Mouse (Mus musculus) left cerebral cortex, postnatal 4 days (tissue): ENCODE results near the gene Mkks. TPM values are rescaled to one million over a fixed set of nuclear protein-coding genes. Genes with fewer than 3 reads are reported as not detected.
"Not testable (repeated sequence)": the region's sequence is repeated elsewhere in the genome, so short reads cannot be mapped to it uniquely, and the experiment has no call there.

Experiments
- DNase-seq: peaks from one replicate; pipeline ENCODE4 v3.0.0-alpha.2; 2022
- intact Hi-C: fragments of 180-260 bp; cut with DNase I; formaldehyde crosslinking; loops from one replicate; pipeline ENCODE4 v1.15.1; 2025
- total RNA-seq, 2 experiments: library from RNA; stranded (reverse); gene quantifications; 2 replicates each; pipeline ENCODE4 v1.2.3; 2021

The Mkks gene
- 10 to 100 TPM; 14.4 to 17.7 TPM for total RNA-seq

- intact Hi-C loops, result no loop called here
- peak; percentile 99 for DNase-seq
These were observed at the start of gene Mkks, which contains the start of the genes Slx4ip and AL731706.1 for GRCm38 (mm10) chr2:136891068-136891950. Gene Mkks (minus strand): TSS chr2:136891389. Gene Slx4ip (plus strand): TSS chr2:136891218. Gene AL731706.1 (minus strand): TSS chr2:136891389.

GRCm38 (mm10) chr2:136938249-136938648 is 47.1 kb upstream of the Mkks start:
- no peak for DNase-seq
- intact Hi-C loops, result no loop called here

GRCm38 (mm10) chr2:136936391-136937288 is 45.5 kb upstream of the Mkks start:
- DNase-seq, result no peak
- intact Hi-C loops, result no loop called here

- intact Hi-C loops, result no loop called here
- peak; percentile 6 for DNase-seq
These were observed 29.8 kb upstream of the Mkks start for GRCm38 (mm10) chr2:136921003-136921408.

- no peak for DNase-seq
- intact Hi-C loops, result no loop called here
These were observed 29.2 kb upstream of the Mkks start for GRCm38 (mm10) chr2:136920257-136920993.

- no peak for DNase-seq
- intact Hi-C loops, result no loop called here
These were observed 28.2 kb upstream of the Mkks start for GRCm38 (mm10) chr2:136919433-136919832.

- intact Hi-C loops, result loop anchor here (5.0 kb wide), 3 partner anchors 198 to 1028 kb away; no protein-coding TSS in a partner anchor
- no peak for DNase-seq
These were observed 23.2 kb upstream of the Mkks start for GRCm38 (mm10) chr2:136914334-136914902.

- intact Hi-C loops, result loop anchor here (5.0 kb wide), 3 partner anchors 199 to 1029 kb away; no protein-coding TSS in a partner anchor
- no peak for DNase-seq
These were observed 21.8 kb upstream of the Mkks start for GRCm38 (mm10) chr2:136913021-136913420.

- intact Hi-C loops, result loop anchor here (5.0 kb wide), 3 partner anchors 200 to 1030 kb away; no protein-coding TSS in a partner anchor
- DNase-seq, result no peak
These were observed 20.8 kb upstream of the Mkks start for GRCm38 (mm10) chr2:136911958-136912411.

- intact Hi-C loops, result no loop called here
- no peak for DNase-seq
These were observed 18.1 kb upstream of the Mkks start for GRCm38 (mm10) chr2:136909298-136909697.

GRCm38 (mm10) chr2:136908596-136908995 is 17.4 kb upstream of the Mkks start:
- DNase-seq, result peak; percentile 47
- intact Hi-C loops, result no loop called here

- no peak for DNase-seq
- intact Hi-C loops, result no loop called here
These were observed 4.9 kb upstream of the Mkks start for GRCm38 (mm10) chr2:136896131-136896530.

GRCm38 (mm10) chr2:136894494-136894893 is 3.3 kb upstream of the Mkks start:
- DNase-seq, result no peak
- intact Hi-C loops, result no loop called here

GRCm38 (mm10) chr2:136891951-136892371 is 772 bp upstream of the Mkks start:
- peak; percentile 96 for DNase-seq
- intact Hi-C loops, result no loop called here

- intact Hi-C loops, DNase-seq: not testable (repeated sequence)
These were observed 497 bp downstream of the Mkks start for GRCm38 (mm10) chr2:136890716-136891067.

GRCm38 (mm10) chr2:136886846-136887245 is 4.3 kb downstream of the Mkks start:
- DNase-seq, result peak; percentile 31
- intact Hi-C loops, result loop anchor here (2.0 to 10.0 kb wide), 2 partner anchors 172 to 400 kb away; partner anchors contain the start of gene Snap25

- intact Hi-C loops, result loop anchor here (10.0 kb wide), 1 partner anchor 171 kb away; the partner anchor contains the start of gene Snap25
- no peak for DNase-seq
These were observed 5.6 kb downstream of the Mkks start, which contains the start of gene AL731706.2 for GRCm38 (mm10) chr2:136885579-136885978. Gene AL731706.2 (minus strand): TSS chr2:136885679.

GRCm38 (mm10) chr2:136854543-136855388 is 36.4 kb downstream of the Mkks start:
- intact Hi-C loops, result no loop called here

GRCm38 (mm10) chr2:136850366-136850765 is 40.8 kb downstream of the Mkks start:
- intact Hi-C loops, result no loop called here
- no peak for DNase-seq

More at GRCm38 (mm10) chr2:136854543-136855388, 36.4 kb downstream of the Mkks start:
- DNase-seq, result no peak
